Mouse (Mus musculus) testis, adult 2 months (tissue): ENCODE data around the gene Grb14. TPM values are rescaled to one million over a fixed set of nuclear protein-coding genes. Genes with fewer than 3 reads are reported as not detected.

Source experiments
- H3K27ac ChIP-seq: fragments of 200-500 bp; 2 replicates; pipeline ENCODE4 v1.5.1; 2012; ENCODE audit warnings: low read depth, low read length; ENCODE audit not compliant: control insufficient read depth, insufficient read depth
- H3K27me3 ChIP-seq: fragments of 200-500 bp; 2 replicates; pipeline ENCODE4 v1.6.1; 2012; ENCODE audit warnings: mild to moderate bottlenecking, low read length, moderate library complexity; ENCODE audit not compliant: control insufficient read depth, insufficient read depth
- H3K36me3 ChIP-seq: fragments of 200-500 bp; 2 replicates; pipeline ENCODE4 v1.6.1; 2012; ENCODE audit warnings: mild to moderate bottlenecking, low read length; ENCODE audit not compliant: control insufficient read depth, insufficient read depth
- H3K4me1 ChIP-seq: fragments of 200-500 bp; 2 replicates; pipeline ENCODE4 v1.6.1; 2012; ENCODE audit warnings: low read length; ENCODE audit not compliant: control insufficient read depth, insufficient read depth
- H3K4me3 ChIP-seq: fragments of 200-500 bp; 2 replicates; pipeline ENCODE4 v1.5.1; 2012; ENCODE audit warnings: low read depth, mild to moderate bottlenecking, low read length, moderate library complexity, mixed read lengths; ENCODE audit not compliant: control insufficient read depth
- CTCF ChIP-seq: fragments of 200-500 bp; IDR thresholded peaks from 2 replicates; pipeline ENCODE4 v1.5.1; 2012; ENCODE audit warnings: low read depth, mild to moderate bottlenecking, inconsistent platforms, low read length, moderate library complexity; ENCODE audit not compliant: control insufficient read depth, insufficient read depth, insufficient replicate concordance
- POLR2A ChIP-seq: fragments of 200-500 bp; IDR thresholded peaks from 2 replicates; pipeline ENCODE4 v1.6.1; 2012; ENCODE audit warnings: low read depth, mild to moderate bottlenecking, inconsistent platforms, low read length, moderate library complexity; ENCODE audit not compliant: control insufficient read depth
- polyA plus RNA-seq: library from polyadenylated mRNA; depleted of rRNA; stranded (reverse); fragments of >200 nt; gene quantifications from 2 replicates; pipeline ENCODE4 v1.2.3, GENCODE M21; 2012

The Grb14 gene
- polyA plus RNA-seq, 1 experiment, result 6.2 TPM

DNA sequence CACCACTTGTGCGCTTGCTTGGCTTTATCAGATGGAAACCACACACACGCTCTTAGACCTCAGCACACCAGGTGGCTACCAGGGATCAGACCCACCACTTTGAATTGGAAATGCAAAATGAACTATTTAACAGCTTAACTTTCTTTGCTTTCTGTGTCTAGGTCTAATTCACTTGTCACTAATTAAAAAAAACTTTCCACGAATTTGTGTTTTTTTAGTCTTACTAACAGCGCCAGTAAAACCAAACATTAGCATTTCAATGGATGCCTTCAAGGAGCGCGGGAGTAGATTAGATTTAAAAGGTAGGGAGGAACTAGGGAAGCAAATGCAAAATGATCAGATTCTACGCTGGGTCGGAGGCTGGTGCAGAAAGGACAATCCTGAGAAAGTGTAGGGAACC lies 12.8 kb upstream of the Grb14 start:
- Histone ChIP-seq H3K27me3 (no peaks in the 10 kb centered on the region), H3K36me3 (no peaks in the 10 kb centered on the region), H3K4me3 (no peak overlapping the region), H3K4me1 (no peaks in the 10 kb centered on the region), H3K27ac (no peak overlapping the region)
- TF ChIP-seq CTCF (no peak), POLR2A (no peak)

- TF ChIP-seq CTCF (no peak), POLR2A (no peak)
- no peak overlapping the region for H3K27ac ChIP-seq
- H3K4me1 ChIP-seq, result peaks cover 5% of the 10 kb centered on the region
- H3K36me3 ChIP-seq, result no peaks in the 10 kb centered on the region
- no peaks in the 10 kb centered on the region for H3K27me3 ChIP-seq
- H3K4me3 ChIP-seq, result peak overlapping the region; percentile 74
Observed at GRCm38 (mm10) chr2:65022363-65023240, 2.2 kb downstream of the Grb14 start.

GRCm38 (mm10) chr2:65021691-65022362 lies 3.0 kb downstream of the Grb14 start:
- Histone ChIP-seq H3K4me3 (peak overlapping the region; percentile 73), H3K4me1 (peaks cover 5% of the 10 kb centered on the region), H3K27me3 (no peaks in the 10 kb centered on the region), H3K27ac (no peak overlapping the region), H3K36me3 (no peaks in the 10 kb centered on the region)
- TF ChIP-seq CTCF, result no peak
- TF ChIP-seq POLR2A, result no peak

- Histone ChIP-seq H3K4me1 (peaks cover 3% of the 10 kb centered on the region), H3K27me3 (no peaks in the 10 kb centered on the region), H3K27ac (no peak overlapping the region), H3K36me3 (no peaks in the 10 kb centered on the region), H3K4me3 (no peak overlapping the region)
- TF ChIP-seq POLR2A (no peak), CTCF (no peak)
Observed at GRCm38 (mm10) chr2:65017375-65017774, 7.4 kb downstream of the Grb14 start.

DNA sequence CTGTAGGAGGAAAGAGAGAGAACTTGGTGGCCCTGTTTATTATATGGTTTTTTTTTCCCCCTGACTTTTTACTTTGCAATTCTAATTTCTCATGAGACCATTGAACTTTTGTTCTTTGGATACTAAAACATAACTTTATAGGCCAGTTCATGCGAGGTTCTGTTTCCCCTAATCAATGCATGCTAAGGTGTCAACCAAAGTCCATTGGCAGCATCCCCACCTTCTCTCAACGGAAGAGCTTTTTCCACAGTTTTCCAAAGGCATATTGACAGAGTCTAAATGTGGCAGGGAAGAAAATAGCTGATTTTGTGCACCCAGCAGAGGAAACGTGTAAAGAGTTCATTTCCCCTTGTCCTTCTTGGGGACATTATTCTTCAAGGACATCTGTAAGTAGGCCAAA lies 10.2 kb downstream of the Grb14 start:
- no peaks in the 10 kb centered on the region for H3K4me1 ChIP-seq
- H3K27me3 ChIP-seq, result no peaks in the 10 kb centered on the region
- no peak overlapping the region for H3K4me3 ChIP-seq
- no peak for TF ChIP-seq POLR2A
- TF ChIP-seq CTCF, result no peak
- H3K36me3 ChIP-seq, result no peaks in the 10 kb centered on the region
- no peak overlapping the region for H3K27ac ChIP-seq

- Histone ChIP-seq H3K27ac (no peak overlapping the region), H3K4me3 (no peak overlapping the region), H3K27me3 (no peaks in the 10 kb centered on the region), H3K4me1 (no peaks in the 10 kb centered on the region), H3K36me3 (no peaks in the 10 kb centered on the region)
- TF ChIP-seq CTCF (no peak), POLR2A (no peak)
Observed at GRCm38 (mm10) chr2:65010105-65010504, 14.7 kb downstream of the Grb14 start.

DNA sequence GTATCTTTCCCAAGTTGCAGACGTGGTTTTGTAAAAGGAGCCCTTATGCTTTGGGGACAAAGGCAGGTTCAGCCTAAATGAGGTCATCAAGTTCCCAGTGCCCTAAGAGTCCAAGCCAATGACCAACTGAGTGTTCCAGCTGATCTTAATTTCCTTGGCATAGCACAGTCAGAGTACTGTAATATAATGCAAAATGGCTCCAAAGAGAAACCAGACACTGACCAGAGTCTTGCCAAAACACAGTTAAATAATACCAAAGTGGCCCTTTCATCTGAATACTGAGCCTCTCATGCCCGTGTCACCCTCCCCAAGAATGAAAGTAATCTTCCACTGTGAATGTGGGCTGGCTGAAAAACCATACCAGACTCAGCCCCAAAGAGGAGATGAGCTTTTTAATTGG lies 17.4 kb downstream of the Grb14 start:
- no peaks in the 10 kb centered on the region for H3K27me3 ChIP-seq

More for the DNA sequence above, 17.4 kb downstream of the Grb14 start:
- no peak overlapping the region for H3K4me3 ChIP-seq
- H3K4me1 ChIP-seq, result no peaks in the 10 kb centered on the region
- no peaks in the 10 kb centered on the region for H3K36me3 ChIP-seq
- TF ChIP-seq CTCF (no peak), POLR2A (no peak)
- no peak overlapping the region for H3K27ac ChIP-seq
